Mouse (Mus musculus) cerebellum, adult 2 months (tissue): ENCODE measurements around the gene Gm28374. TPM values are rescaled to one million over a fixed set of nuclear protein-coding genes. Genes with fewer than 3 reads are reported as not detected.

Source experiments
- DNase-seq, 2 experiments: peaks; one replicate each; pipeline ENCODE4 v3.0.0; 2021
- H3K27ac ChIP-seq: fragments of 200-500 bp; 2 replicates; pipeline ENCODE4 v1.5.1; 2012; ENCODE audit warnings: low read length, control low read depth, inconsistent platforms; ENCODE audit not compliant: insufficient read depth
- H3K27me3 ChIP-seq: fragments of 200-500 bp; 2 replicates; pipeline ENCODE4 v1.6.1; 2012; ENCODE audit warnings: inconsistent platforms, mild to moderate bottlenecking, low read length, moderate library complexity; ENCODE audit not compliant: control insufficient read depth, insufficient read depth
- H3K4me1 ChIP-seq: fragments of 200-500 bp; 2 replicates; pipeline ENCODE4 v1.6.1; 2011; ENCODE audit warnings: low read length; ENCODE audit not compliant: control insufficient read depth, insufficient read depth
- H3K4me3 ChIP-seq: fragments of 200-500 bp; replicated peaks from 2 replicates; pipeline ENCODE3; 2011; ENCODE audit warnings: mild to moderate bottlenecking, low read depth, low read length, control low read depth; ENCODE audit not compliant: insufficient read depth
- CTCF ChIP-seq: fragments of 200-500 bp; IDR thresholded peaks from 2 replicates; pipeline ENCODE4 v1.5.1; 2011; ENCODE audit warnings: low read depth, mild to moderate bottlenecking, control low read depth, low read length, moderate library complexity, borderline replicate concordance; ENCODE audit not compliant: insufficient read depth
- POLR2A ChIP-seq: fragments of 200-500 bp; IDR thresholded peaks from 2 replicates; pipeline ENCODE4 v1.6.1; 2011; ENCODE audit warnings: low read length, control low read depth, borderline replicate concordance; ENCODE audit not compliant: insufficient read depth
- WGBS: fragments of 180-500 bp; shearing (Covaris S2); methylation state at CpG from one replicate; pipeline ENCODE4 v1.1.7; 2018; 5-methylcytosine and 5-hydroxymethylcytosine counted together
- polyA plus RNA-seq: library from polyadenylated mRNA; depleted of rRNA; stranded (reverse); fragments of >200 nt; gene quantifications from 2 replicates; pipeline ENCODE4 v1.2.3, GENCODE M21; 2012

The Gm28374 gene
- polyA plus RNA-seq, 1 experiment: 1.3 TPM

- peaks cover 20% of the 10 kb centered on the region for H3K4me1 ChIP-seq
- peak; percentile 88 to 90 for DNase-seq
- TF ChIP-seq POLR2A (no peak), CTCF (peak; percentile 77)
- H3K4me3 ChIP-seq: peak overlapping the region; percentile 54
- H3K27me3 ChIP-seq: no peaks in the 10 kb centered on the region
- H3K27ac ChIP-seq: peak overlapping the region; percentile 43
- 1% methylated on average over 30 of the region's 30 CpGs for WGBS
These were observed 14.9 kb downstream of the Gm28374 start for GRCm38 (mm10) chr19:6067011-6067723.

GRCm38 (mm10) chr19:6066571-6066970, 15.5 kb downstream of the Gm28374 start:
- no peaks in the 10 kb centered on the region for H3K27me3 ChIP-seq
- H3K27ac ChIP-seq: peak overlapping the region; percentile 43
- peaks cover 22% of the 10 kb centered on the region for H3K4me1 ChIP-seq
- H3K4me3 ChIP-seq: peak overlapping the region; percentile 54
- DNase-seq: no peak
- TF ChIP-seq POLR2A (no peak), CTCF (no peak)
- 18% methylated on average over 5 of the region's 5 CpGs for WGBS

- no peak overlapping the region for H3K27ac ChIP-seq
- 89% methylated on average over 6 of the region's 6 CpGs for WGBS
- peaks cover 27% of the 10 kb centered on the region for H3K4me1 ChIP-seq
- TF ChIP-seq CTCF (no peak), POLR2A (no peak)
- DNase-seq: no peak
- no peaks in the 10 kb centered on the region for H3K27me3 ChIP-seq
- no peak overlapping the region for H3K4me3 ChIP-seq
These were observed 19.0 kb downstream of the Gm28374 start for GRCm38 (mm10) chr19:6063081-6063480.

- TF ChIP-seq POLR2A: no peak
- no peak for TF ChIP-seq CTCF
- H3K27me3 ChIP-seq: no peaks in the 10 kb centered on the region
- peaks cover 25% of the 10 kb centered on the region for H3K4me1 ChIP-seq
- DNase-seq: no peak
- H3K27ac ChIP-seq: 0 out of 2 replicates have a peak overlapping the region, but pooled peaks have one; percentile 67
- peak overlapping the region; percentile 75 for H3K4me3 ChIP-seq
- 39% methylated on average over 5 of the region's 5 CpGs for WGBS
These were observed 19.6 kb downstream of the Gm28374 start for GRCm38 (mm10) chr19:6062418-6062817.

GRCm38 (mm10) chr19:6061641-6062302, 20.3 kb downstream of the Gm28374 start:
- DNase-seq: peak; percentile 38 to 45
- Histone ChIP-seq H3K27me3 (no peaks in the 10 kb centered on the region), H3K4me3 (peak overlapping the region; percentile 75), H3K4me1 (peaks cover 25% of the 10 kb centered on the region), H3K27ac (peak overlapping the region; percentile 67)
- WGBS: under 1% methylated on average over 44 of the region's 44 CpGs
- TF ChIP-seq POLR2A (no peak), CTCF (no peak)

GRCm38 (mm10) chr19:6061021-6061533, 21.0 kb downstream of the Gm28374 start, which contains the start of gene Znhit2:
Gene Znhit2 (plus strand): TSS chr19:6061192.
- Histone ChIP-seq H3K4me1 (peaks cover 19% of the 10 kb centered on the region), H3K4me3 (peak within 1 kb of the TSS; percentile 75), H3K27ac (peak within 1 kb of the TSS; percentile 67), H3K27me3 (no peaks in the 10 kb centered on the region)
- no peak for TF ChIP-seq CTCF
- peak; percentile 63 for TF ChIP-seq POLR2A
- under 1% methylated on average over 58 of the region's 58 CpGs for WGBS
- DNase-seq: peak; percentile 88 to 91

GRCm38 (mm10) chr19:6058966-6059365, 23.1 kb downstream of the Gm28374 start:
- Histone ChIP-seq H3K4me3 (peak overlapping the region; percentile 58), H3K4me1 (peaks cover 19% of the 10 kb centered on the region), H3K27ac (no peak overlapping the region), H3K27me3 (no peaks in the 10 kb centered on the region)
- no peak for TF ChIP-seq CTCF
- no peak for TF ChIP-seq POLR2A
- peak; percentile 6 to 9 for DNase-seq
- 82% methylated on average over 5 of the region's 5 CpGs for WGBS
